Mouse (Mus musculus): ENCODE data around the gene Sugp2. TPM values are rescaled to one million over a fixed set of nuclear protein-coding genes. Genes with fewer than 3 reads are reported as not detected.

The Sugp2 gene
- total and polyA plus RNA-seq, 3 experiments: 10.0 to 23.6 (median 20.1) TPM

DNA sequence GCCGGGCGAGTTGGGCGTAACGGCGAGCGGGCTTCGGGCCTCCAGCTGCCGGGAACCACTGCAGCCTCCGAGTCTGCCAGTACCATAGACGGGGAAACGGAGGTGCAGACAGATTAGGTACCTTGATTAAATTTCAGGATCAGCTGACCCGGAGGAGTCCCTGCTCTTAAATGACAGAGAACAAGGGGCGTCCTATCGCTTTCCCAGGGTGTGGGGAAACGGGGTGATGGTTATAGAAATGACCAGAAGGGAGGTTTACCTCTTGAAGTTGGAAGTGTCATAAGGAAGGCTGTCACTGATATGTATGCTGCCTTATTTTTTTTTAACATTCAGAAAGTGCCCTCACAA is 729 bp downstream of the Sugp2 start:
- H3K27ac ChIP-seq (ENCODE audit: insufficient read depth, low read depth): peak overlapping the region; percentile 78
- peaks cover 6% of the 10 kb centered on the region for H3K79me2 ChIP-seq (replicated peaks; ENCODE audit: control insufficient read depth, extremely low read depth, insufficient read depth, poor library complexity, severe bottlenecking)
- H3K4me2 ChIP-seq (ENCODE audit: insufficient read depth, low read depth, poor library complexity, severe bottlenecking): peak overlapping the region; percentile 59
- peaks cover 31 to 54% of the 10 kb centered on the region in 2 experiments for H3K36me3 ChIP-seq (replicated peaks in 1 of 2; ENCODE audit: control insufficient read depth in 1 of 2, insufficient read depth in 1 of 2, low read length in 1 of 2)
- peak overlapping the region; percentile 72 to 89 (median 84) for H3K4me3 ChIP-seq (replicated peaks in 1 of 3; ENCODE audit: low read depth in 2 of 3, low read length in 2 of 3, poor library complexity in 1 of 3)
- dilution Hi-C loops (cut with MboI; ENCODE audit: extremely low pct_ligation_motif_present, extremely low pct_unique_long_range_greater_than_20kb, low sequenced_read_pairs) (no loop called here), in situ Hi-C loops (cut with MboI; ENCODE audit: low pct_ligation_motif_present, low pct_unique_long_range_greater_than_20kb, low sequenced_read_pairs) (no loop called here)
- DNase-seq (ENCODE audit: extremely low read depth): no peak
- peaks cover 3 to 32% of the 10 kb centered on the region in 2 experiments for H3K4me1 ChIP-seq (ENCODE audit: control insufficient read depth in 1 of 2, insufficient read depth in 2 of 2)
- no peaks in the 10 kb centered on the region for H3K27me3 ChIP-seq (replicated peaks)
- TF ChIP-seq UBTF (IDR thresholded peaks at IDR 0.05; ENCODE audit: low read depth, low read length): peak; percentile 1; the same call in 1 of the 2 replicates
- TF ChIP-seq ZNF384 (IDR thresholded peaks at IDR 0.05; ENCODE audit: low read depth, low read length): peak; percentile 43; the same call in 1 of the 2 replicates
- TF ChIP-seq SIN3A (IDR thresholded peaks at IDR 0.05; ENCODE audit: low read length): peak; percentile 74
- TF ChIP-seq RAD21 (IDR thresholded peaks at IDR 0.05; ENCODE audit: low read depth, low read length): no peak
- no peaks in the 10 kb centered on the region for H3K9me3 ChIP-seq (replicated peaks; ENCODE audit: low read length)
- H3K9ac ChIP-seq (ENCODE audit: insufficient read depth, low read depth): peak overlapping the region; percentile 97

DNA sequence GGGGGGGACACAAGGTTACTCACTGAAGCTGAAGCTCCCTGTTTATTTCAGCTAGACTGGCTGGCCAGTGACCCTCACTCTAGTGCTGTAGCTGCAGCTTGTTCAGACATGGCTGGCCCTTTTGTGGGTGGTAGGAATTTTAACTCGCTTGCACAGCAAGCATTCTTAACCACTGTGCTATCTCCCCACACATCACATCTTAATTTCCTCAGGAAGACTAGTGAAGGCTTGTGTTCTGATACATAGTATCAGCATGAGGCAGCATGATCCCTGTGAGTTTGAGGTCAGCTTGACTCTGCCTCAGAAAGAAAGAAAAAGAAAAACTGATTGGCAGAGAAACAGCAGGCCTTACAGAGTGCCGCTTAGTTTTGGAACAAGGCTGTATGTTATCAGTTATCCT is 3.8 kb downstream of the Sugp2 start:
- no peak for DNase-seq (ENCODE audit: extremely low read depth)
- Histone ChIP-seq H3K79me2 (replicated peaks; ENCODE audit: control insufficient read depth, extremely low read depth, insufficient read depth, poor library complexity, severe bottlenecking) (peaks cover 6% of the 10 kb centered on the region), H3K4me3 (replicated peaks in 1 of 3; ENCODE audit: low read depth in 2 of 3, low read length in 2 of 3, poor library complexity in 1 of 3) (no peak overlapping the region), H3K27me3 (replicated peaks) (no peaks in the 10 kb centered on the region), H3K9me3 (replicated peaks; ENCODE audit: low read length) (no peaks in the 10 kb centered on the region), H3K9ac (ENCODE audit: insufficient read depth, low read depth) (no peak overlapping the region; the same call in 1 of the 2 replicates), H3K4me1 (ENCODE audit: control insufficient read depth in 1 of 2, insufficient read depth in 2 of 2) (peaks cover 3 to 23% of the 10 kb centered on the region in 2 experiments), H3K27ac (ENCODE audit: insufficient read depth, low read depth) (no peak overlapping the region), H3K4me2 (ENCODE audit: insufficient read depth, low read depth, poor library complexity, severe bottlenecking) (no peak overlapping the region), H3K36me3 (replicated peaks in 1 of 2; ENCODE audit: control insufficient read depth in 1 of 2, insufficient read depth in 1 of 2, low read length in 1 of 2) (peaks cover 53 to 64% of the 10 kb centered on the region in 2 experiments)
- in situ Hi-C loops (cut with MboI; ENCODE audit: low pct_ligation_motif_present, low pct_unique_long_range_greater_than_20kb, low sequenced_read_pairs): no loop called here
- dilution Hi-C loops (cut with MboI; ENCODE audit: extremely low pct_ligation_motif_present, extremely low pct_unique_long_range_greater_than_20kb, low sequenced_read_pairs): no loop called here
- no peak for TF ChIP-seq POLR2A (IDR thresholded peaks at IDR 0.05; ENCODE audit: low read depth, low read length)
- no peak for TF ChIP-seq E2F4 (IDR thresholded peaks at IDR 0.05; ENCODE audit: insufficient replicate concordance, low read depth, low read length)
- TF ChIP-seq MEF2A (IDR thresholded peaks at IDR 0.05; ENCODE audit: borderline replicate concordance, low read depth, low read length): no peak
- no peak for TF ChIP-seq SIN3A (IDR thresholded peaks at IDR 0.05; ENCODE audit: low read length)
- no peak for TF ChIP-seq JUN (IDR thresholded peaks at IDR 0.05; ENCODE audit: insufficient read depth, low read depth, low read length)
- no peak for TF ChIP-seq ZNF384 (IDR thresholded peaks at IDR 0.05; ENCODE audit: low read depth, low read length)
- TF ChIP-seq ZC3H11A (IDR thresholded peaks at IDR 0.05; ENCODE audit: low read depth, low read length): no peak
- TF ChIP-seq ZMIZ1 (IDR thresholded peaks at IDR 0.05; ENCODE audit: low read depth, low read length): no peak
- no peak for TF ChIP-seq RAD21 (IDR thresholded peaks at IDR 0.05; ENCODE audit: low read depth, low read length)
- no peak for TF ChIP-seq ELF1 (IDR thresholded peaks at IDR 0.05; ENCODE audit: low read depth, low read length)
- TF ChIP-seq USF1 (IDR thresholded peaks at IDR 0.05; ENCODE audit: low read depth, low read length): no peak
- TF ChIP-seq JUND (conservative IDR thresholded peaks at IDR 0.05; ENCODE audit: low read depth, low read length): no peak
- TF ChIP-seq BHLHE40 (IDR thresholded peaks at IDR 0.05; ENCODE audit: low read depth, low read length): no peak
- no peak for TF ChIP-seq NELFE (IDR thresholded peaks at IDR 0.05; ENCODE audit: low read depth, low read length)
- TF ChIP-seq MAFK (IDR thresholded peaks at IDR 0.05; ENCODE audit: insufficient replicate concordance, low read length): no peak
- TF ChIP-seq TCF12 (IDR thresholded peaks at IDR 0.05; ENCODE audit: low read depth, low read length): no peak
- TF ChIP-seq GABPA (IDR thresholded peaks at IDR 0.05; ENCODE audit: insufficient replicate concordance, low read depth, low read length): no peak
- no peak for TF ChIP-seq POLR2AphosphoS2 (IDR thresholded peaks at IDR 0.05; ENCODE audit: low read depth, low read length)
- no peak for TF ChIP-seq ZKSCAN1 (IDR thresholded peaks at IDR 0.05; ENCODE audit: borderline replicate concordance, low read depth, low read length)
- TF ChIP-seq USF2 (conservative IDR thresholded peaks at IDR 0.05; ENCODE audit: low read depth, low read length): no peak

All from CH12.LX (cell line).